Mouse (Mus musculus): ENCODE measurements around the gene Gpx3.

DNA sequence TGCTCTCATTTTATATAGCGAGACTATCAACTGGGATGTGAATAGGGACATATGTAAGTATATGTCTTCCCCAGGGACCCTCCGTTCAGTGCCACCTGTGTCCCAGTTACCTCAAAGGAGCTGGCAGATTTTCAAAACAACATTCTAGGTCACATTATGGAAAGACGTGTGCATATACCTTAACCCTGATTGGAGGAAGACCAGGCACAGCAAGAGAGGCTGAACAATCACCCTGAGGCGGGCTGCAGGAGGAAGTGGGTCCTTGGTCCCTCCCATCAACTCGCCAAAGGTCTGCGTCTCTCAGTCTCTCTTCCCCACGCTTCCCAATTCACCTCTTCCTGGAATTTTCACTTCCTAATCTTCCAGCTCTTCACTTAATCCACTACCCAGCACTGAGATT lies 54.7 kb downstream of the Gpx3 start:
- TF ChIP-seq CTCF (conservative IDR thresholded peaks at IDR 0.05; ENCODE audit: low read length) (no peak), POU5F1 (IDR thresholded peaks at IDR 0.05; ENCODE audit: borderline replicate concordance, low read length) (no peak)

All from E14TG2a.4 (cell line).